Mouse (Mus musculus): Measurements from ENCODE around the gene Cdk9. TPM values are rescaled to one million over a fixed set of nuclear protein-coding genes. Genes with fewer than 3 reads are reported as not detected.

The Cdk9 gene
- polyA plus RNA-seq, 1 experiment from 2014 or later = 83.8 TPM

DNA sequence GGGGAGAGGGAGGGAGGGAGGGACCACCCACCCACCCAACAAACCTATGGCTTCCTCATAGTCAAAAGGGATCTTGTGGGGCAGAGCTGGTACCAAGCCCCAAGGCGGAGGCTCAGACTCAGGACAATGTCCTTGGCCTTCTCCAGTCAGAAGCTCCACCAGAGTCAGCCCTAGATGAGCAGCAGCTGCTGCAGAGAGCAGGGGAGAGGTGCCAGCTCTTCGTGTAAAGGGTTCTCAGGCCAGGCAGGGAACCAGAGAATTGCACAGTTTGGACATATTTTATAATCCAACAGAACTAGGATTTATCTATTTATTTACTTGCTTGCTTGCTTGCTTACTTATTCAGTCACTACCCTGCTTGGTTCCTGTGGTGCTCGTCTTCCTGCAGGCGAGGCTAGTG, 26.4 kb upstream of the Cdk9 start:
- Histone ChIP-seq H3K27ac (ENCODE audit: low read depth) (no peak overlapping the region), H3K36me3 (ENCODE audit: control insufficient read depth, insufficient read depth, low read length) (peaks cover 4% of the 10 kb centered on the region), H3K9ac (ENCODE audit: low read length) (no peak overlapping the region), H3K27me3 (replicated peaks; ENCODE audit: control insufficient read depth, insufficient read depth, low read length) (peaks cover 23% of the 10 kb centered on the region), H3K9me3 (ENCODE audit: control insufficient read depth, low read length) (no peaks in the 10 kb centered on the region), H3K4me2 (ENCODE audit: low read length) (no peak overlapping the region), H3K4me3 (ENCODE audit: low read depth, low read length) (no peak overlapping the region), H3K4me1 (replicated peaks; ENCODE audit: control insufficient read depth, insufficient read depth, low read length) (peaks cover 18% of the 10 kb centered on the region)
- ATAC-seq (replicated peaks; ENCODE audit: low FRiP score, low TSS enrichment, low read depth) = no peak
- 68% methylated on average over 4 of the region's 4 CpGs for WGBS
- no peak for DNase-seq (ENCODE audit: low spot score)

DNA sequence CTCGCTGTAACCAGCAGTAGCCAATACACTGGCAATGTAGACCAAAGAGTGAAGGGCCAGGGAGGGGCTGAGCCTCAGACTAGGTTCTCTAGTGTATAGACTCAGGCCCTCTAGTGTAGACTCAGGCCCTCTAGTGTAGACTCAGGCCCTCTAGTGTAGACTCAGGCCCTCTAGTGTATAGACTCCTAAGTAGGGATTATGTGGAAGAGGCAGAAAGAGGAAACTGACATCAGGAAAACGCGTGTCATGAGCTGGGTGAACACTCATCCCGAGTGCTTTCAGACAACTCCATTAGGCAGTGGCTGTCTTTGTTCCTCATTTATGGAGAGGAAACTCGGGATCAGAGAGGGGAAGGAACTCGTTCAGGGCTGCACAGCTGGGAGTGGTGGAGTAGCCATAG, 24.1 kb upstream of the Cdk9 start:
- no peak overlapping the region for H3K4me3 ChIP-seq (ENCODE audit: low read depth, low read length)
- H3K36me3 ChIP-seq (ENCODE audit: control insufficient read depth, insufficient read depth, low read length) = peaks cover 4% of the 10 kb centered on the region
- DNase-seq (ENCODE audit: low spot score) (no peak), ATAC-seq (replicated peaks; ENCODE audit: low FRiP score, low TSS enrichment, low read depth) (no peak)
- H3K27ac ChIP-seq (ENCODE audit: low read depth) = no peak overlapping the region
- no peak overlapping the region for H3K9ac ChIP-seq (ENCODE audit: low read length)
- WGBS = 63% methylated on average over 6 of the region's 6 CpGs
- peaks cover 25% of the 10 kb centered on the region for H3K4me1 ChIP-seq (replicated peaks; ENCODE audit: control insufficient read depth, insufficient read depth, low read length)
- peaks cover 14% of the 10 kb centered on the region; the same call in 1 of the 2 replicates for H3K27me3 ChIP-seq (replicated peaks; ENCODE audit: control insufficient read depth, insufficient read depth, low read length)
- H3K4me2 ChIP-seq (ENCODE audit: low read length) = no peak overlapping the region
- no peaks in the 10 kb centered on the region for H3K9me3 ChIP-seq (ENCODE audit: control insufficient read depth, low read length)

DNA sequence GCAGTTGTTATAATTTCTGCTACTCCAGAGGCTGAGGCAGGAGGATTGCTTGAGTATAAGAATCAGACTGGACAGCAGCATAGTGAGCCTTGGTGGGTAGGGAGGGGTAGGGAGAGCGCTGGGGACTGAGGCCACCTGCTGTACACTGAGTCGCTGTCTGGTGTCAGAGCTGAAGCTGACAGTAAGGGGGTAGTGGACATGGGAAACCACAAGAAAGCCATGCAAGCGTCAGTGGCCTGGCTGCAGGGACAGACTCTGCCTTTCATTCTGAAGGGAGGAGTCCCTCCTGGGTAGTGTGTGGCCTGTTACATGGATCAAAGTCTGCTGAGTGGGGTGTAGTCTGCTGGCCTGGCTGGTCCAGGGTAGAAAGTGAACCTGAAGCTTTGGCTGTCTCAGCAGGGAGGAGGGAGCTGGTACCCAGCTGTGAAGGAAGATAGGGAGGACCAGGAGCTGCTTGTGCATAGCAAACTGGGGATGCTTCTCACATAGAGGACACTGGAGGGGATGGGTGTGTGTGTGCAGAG, 23.5 kb upstream of the Cdk9 start:
- peaks cover 8% of the 10 kb centered on the region; the same call in 1 of the 2 replicates for H3K27me3 ChIP-seq (replicated peaks; ENCODE audit: control insufficient read depth, insufficient read depth, low read length)
- no peak overlapping the region for H3K4me2 ChIP-seq (ENCODE audit: low read length)
- no peak for ATAC-seq (replicated peaks; ENCODE audit: low FRiP score, low TSS enrichment, low read depth)
- H3K9ac ChIP-seq (ENCODE audit: low read length) = no peak overlapping the region
- WGBS = 55% methylated on average over 3 of the region's 3 CpGs
- no peak overlapping the region for H3K4me3 ChIP-seq (ENCODE audit: low read depth, low read length)
- no peaks in the 10 kb centered on the region for H3K9me3 ChIP-seq (ENCODE audit: control insufficient read depth, low read length)
- no peak overlapping the region for H3K27ac ChIP-seq (ENCODE audit: low read depth)
- peaks cover 25% of the 10 kb centered on the region for H3K4me1 ChIP-seq (replicated peaks; ENCODE audit: control insufficient read depth, insufficient read depth, low read length)
- H3K36me3 ChIP-seq (ENCODE audit: control insufficient read depth, insufficient read depth, low read length) = peaks cover 4% of the 10 kb centered on the region
- DNase-seq (ENCODE audit: low spot score) = no peak

DNA sequence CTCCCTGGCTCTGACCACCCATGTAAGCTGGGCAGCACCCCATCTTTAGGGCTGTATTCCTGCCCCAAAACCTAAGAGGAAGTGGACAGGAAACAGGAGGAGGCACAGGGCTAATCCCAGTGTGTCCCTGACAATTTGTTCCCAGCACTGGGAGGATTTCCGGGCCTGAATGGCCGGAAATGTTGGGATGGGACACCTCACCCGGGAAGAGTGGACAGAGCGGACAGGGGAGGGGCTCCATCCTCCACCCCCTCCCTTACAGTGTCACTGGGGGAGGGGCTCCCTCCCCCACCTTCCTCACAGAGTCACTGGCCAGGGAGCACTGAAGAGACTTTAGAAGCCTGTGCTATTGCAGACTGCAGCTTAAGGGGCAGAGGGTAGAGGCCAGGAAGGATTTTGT, 22.1 kb upstream of the Cdk9 start:
- ATAC-seq (replicated peaks; ENCODE audit: low FRiP score, low TSS enrichment, low read depth) = no peak

DNA sequence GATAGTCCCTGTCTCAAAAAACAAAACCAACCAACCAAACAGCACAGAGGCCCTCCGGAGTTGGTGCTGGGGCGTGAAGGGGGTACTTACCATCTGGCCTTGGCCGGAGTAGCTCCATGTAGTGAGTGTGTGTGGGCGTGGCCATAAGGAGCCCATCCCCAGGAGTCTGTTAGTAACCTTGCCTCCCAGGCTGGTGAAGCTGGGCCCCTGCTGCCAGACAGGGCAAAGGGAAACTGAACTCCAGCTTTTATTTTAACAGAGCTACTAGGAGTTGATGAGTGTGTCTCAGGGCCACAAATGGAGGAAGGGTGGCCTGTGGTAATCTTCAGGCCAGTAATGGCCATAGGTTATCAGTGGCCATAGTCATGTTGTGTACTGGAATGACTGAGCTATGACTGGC, 21.6 kb upstream of the Cdk9 start:
- no peak overlapping the region for H3K9ac ChIP-seq (ENCODE audit: low read length)
- 0 out of 2 replicates have a peak overlapping the region, but pooled peaks have one; percentile 17 for H3K27ac ChIP-seq (ENCODE audit: low read depth)
- H3K4me1 ChIP-seq (replicated peaks; ENCODE audit: control insufficient read depth, insufficient read depth, low read length) = peaks cover 30% of the 10 kb centered on the region
- no peak overlapping the region for H3K4me2 ChIP-seq (ENCODE audit: low read length)
- WGBS = 45% methylated on average over 4 of the region's 4 CpGs
- H3K27me3 ChIP-seq (replicated peaks; ENCODE audit: control insufficient read depth, insufficient read depth, low read length) = no peaks in the 10 kb centered on the region
- DNase-seq (ENCODE audit: low spot score) (no peak), ATAC-seq (replicated peaks; ENCODE audit: low FRiP score, low TSS enrichment, low read depth) (no peak)
- H3K9me3 ChIP-seq (ENCODE audit: control insufficient read depth, low read length) = no peaks in the 10 kb centered on the region
- H3K36me3 ChIP-seq (ENCODE audit: control insufficient read depth, insufficient read depth, low read length) = peaks cover 4% of the 10 kb centered on the region
- H3K4me3 ChIP-seq (ENCODE audit: low read depth, low read length) = no peak overlapping the region

More for the DNA sequence above, 22.1 kb upstream of the Cdk9 start:
- peaks cover 30% of the 10 kb centered on the region for H3K4me1 ChIP-seq (replicated peaks; ENCODE audit: control insufficient read depth, insufficient read depth, low read length)
- 47% methylated on average over 4 of the region's 4 CpGs for WGBS
- H3K9ac ChIP-seq (ENCODE audit: low read length) = no peak overlapping the region
- no peaks in the 10 kb centered on the region for H3K27me3 ChIP-seq (replicated peaks; ENCODE audit: control insufficient read depth, insufficient read depth, low read length)
- H3K4me3 ChIP-seq (ENCODE audit: low read depth, low read length) = no peak overlapping the region
- H3K27ac ChIP-seq (ENCODE audit: low read depth) = no peak overlapping the region
- no peaks in the 10 kb centered on the region for H3K9me3 ChIP-seq (ENCODE audit: control insufficient read depth, low read length)
- no peak for DNase-seq (ENCODE audit: low spot score)
- H3K36me3 ChIP-seq (ENCODE audit: control insufficient read depth, insufficient read depth, low read length) = peaks cover 4% of the 10 kb centered on the region
- no peak overlapping the region for H3K4me2 ChIP-seq (ENCODE audit: low read length)

DNA sequence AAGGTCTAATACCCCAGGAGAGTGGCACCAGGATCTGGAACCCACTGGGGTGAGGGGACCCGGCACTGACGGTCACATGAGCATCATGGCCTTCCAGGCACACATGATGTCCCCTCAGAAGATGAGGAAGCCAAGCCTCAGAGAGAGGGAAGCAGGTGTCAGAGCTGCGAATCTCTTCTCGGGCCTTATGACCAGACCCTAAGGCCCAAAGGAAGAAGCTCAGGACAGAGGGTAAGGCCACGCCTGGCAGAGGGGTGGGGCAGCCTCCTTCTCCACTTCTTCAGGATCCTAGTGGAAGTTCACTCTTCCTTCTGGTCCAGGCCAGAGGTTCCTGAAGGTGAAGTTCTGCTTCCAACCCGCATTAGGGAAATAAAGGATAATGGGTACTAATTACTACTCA, 19.8 kb upstream of the Cdk9 start:
- ATAC-seq (replicated peaks; ENCODE audit: low FRiP score, low TSS enrichment, low read depth) = no peak
- no peak overlapping the region for H3K4me3 ChIP-seq (ENCODE audit: low read depth, low read length)
- no peak overlapping the region; the same call in 1 of the 2 replicates for H3K27ac ChIP-seq (ENCODE audit: low read depth)
- no peaks in the 10 kb centered on the region for H3K9me3 ChIP-seq (ENCODE audit: control insufficient read depth, low read length)
- WGBS = 82% methylated on average over 6 of the region's 6 CpGs
- H3K36me3 ChIP-seq (ENCODE audit: control insufficient read depth, insufficient read depth, low read length) = peaks cover 4% of the 10 kb centered on the region
- H3K4me2 ChIP-seq (ENCODE audit: low read length) = no peak overlapping the region
- no peak for DNase-seq (ENCODE audit: low spot score)
- no peak overlapping the region for H3K9ac ChIP-seq (ENCODE audit: low read length)
- peaks cover 30% of the 10 kb centered on the region for H3K4me1 ChIP-seq (replicated peaks; ENCODE audit: control insufficient read depth, insufficient read depth, low read length)
- H3K27me3 ChIP-seq (replicated peaks; ENCODE audit: control insufficient read depth, insufficient read depth, low read length) = no peaks in the 10 kb centered on the region

DNA sequence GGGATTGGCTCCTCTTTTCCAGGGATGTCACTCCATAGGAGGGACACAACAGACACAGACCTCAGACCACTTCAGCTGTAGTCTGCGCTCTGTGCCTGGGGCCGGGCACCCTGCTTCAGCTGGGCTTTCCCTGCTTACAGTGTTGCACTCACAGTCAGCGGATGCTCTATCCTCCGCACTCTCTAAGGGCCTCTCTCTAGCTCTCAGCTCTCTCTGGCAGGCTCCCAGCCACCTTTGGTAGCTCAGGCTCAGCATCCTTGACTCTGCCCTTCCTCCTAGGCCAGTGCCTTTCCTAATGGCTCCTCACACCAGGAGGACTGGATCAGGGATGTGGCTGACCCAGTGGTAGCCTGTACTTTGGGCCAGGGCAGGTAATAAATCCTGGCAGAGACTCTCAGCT, 19.0 kb upstream of the Cdk9 start:
- Histone ChIP-seq H3K4me1 (replicated peaks; ENCODE audit: control insufficient read depth, insufficient read depth, low read length) (peaks cover 30% of the 10 kb centered on the region), H3K27ac (ENCODE audit: low read depth) (peak overlapping the region; percentile 87), H3K4me2 (ENCODE audit: low read length) (peak overlapping the region; percentile 28), H3K4me3 (ENCODE audit: low read depth, low read length) (no peak overlapping the region), H3K9me3 (ENCODE audit: control insufficient read depth, low read length) (no peaks in the 10 kb centered on the region), H3K9ac (ENCODE audit: low read length) (no peak overlapping the region), H3K36me3 (ENCODE audit: control insufficient read depth, insufficient read depth, low read length) (no peaks in the 10 kb centered on the region), H3K27me3 (replicated peaks; ENCODE audit: control insufficient read depth, insufficient read depth, low read length) (no peaks in the 10 kb centered on the region)
- WGBS = 41% methylated on average over 4 of the region's 4 CpGs
- no peak for DNase-seq (ENCODE audit: low spot score)
- ATAC-seq (replicated peaks; ENCODE audit: low FRiP score, low TSS enrichment, low read depth) = no peak

DNA sequence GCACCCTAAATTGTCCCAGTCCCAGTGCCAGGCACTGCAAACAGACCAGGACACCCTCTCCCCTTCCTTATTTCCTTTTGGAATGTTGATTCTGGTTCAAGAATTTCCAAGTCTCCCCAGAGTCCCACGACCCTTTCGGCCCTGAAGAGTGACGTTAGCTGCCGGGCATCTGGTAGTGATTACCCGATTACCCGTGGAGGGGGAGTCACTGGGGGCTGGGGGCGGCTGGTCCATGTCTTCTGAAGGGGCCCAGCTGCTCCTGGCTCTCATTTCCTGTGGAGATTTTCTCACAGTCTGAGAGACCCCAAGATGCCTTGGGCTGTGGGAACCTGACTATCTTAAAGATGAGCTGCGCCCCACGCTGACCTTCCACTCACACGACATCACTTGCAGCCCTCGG, 18.0 kb upstream of the Cdk9 start:
- Histone ChIP-seq H3K4me3 (ENCODE audit: low read depth, low read length) (0 out of 2 replicates have a peak overlapping the region, but pooled peaks have one; percentile 7), H3K9ac (ENCODE audit: low read length) (peak overlapping the region; percentile 17; the same call in 1 of the 2 replicates), H3K36me3 (ENCODE audit: control insufficient read depth, insufficient read depth, low read length) (no peaks in the 10 kb centered on the region), H3K27me3 (replicated peaks; ENCODE audit: control insufficient read depth, insufficient read depth, low read length) (no peaks in the 10 kb centered on the region), H3K27ac (ENCODE audit: low read depth) (peak overlapping the region; percentile 87), H3K9me3 (ENCODE audit: control insufficient read depth, low read length) (no peaks in the 10 kb centered on the region), H3K4me2 (ENCODE audit: low read length) (peak overlapping the region; percentile 47), H3K4me1 (replicated peaks; ENCODE audit: control insufficient read depth, insufficient read depth, low read length) (peaks cover 30% of the 10 kb centered on the region)
- WGBS = 9% methylated on average over 11 of the region's 11 CpGs
- ATAC-seq (replicated peaks; ENCODE audit: low FRiP score, low TSS enrichment, low read depth) (no peak), DNase-seq (ENCODE audit: low spot score) (no peak)

DNA sequence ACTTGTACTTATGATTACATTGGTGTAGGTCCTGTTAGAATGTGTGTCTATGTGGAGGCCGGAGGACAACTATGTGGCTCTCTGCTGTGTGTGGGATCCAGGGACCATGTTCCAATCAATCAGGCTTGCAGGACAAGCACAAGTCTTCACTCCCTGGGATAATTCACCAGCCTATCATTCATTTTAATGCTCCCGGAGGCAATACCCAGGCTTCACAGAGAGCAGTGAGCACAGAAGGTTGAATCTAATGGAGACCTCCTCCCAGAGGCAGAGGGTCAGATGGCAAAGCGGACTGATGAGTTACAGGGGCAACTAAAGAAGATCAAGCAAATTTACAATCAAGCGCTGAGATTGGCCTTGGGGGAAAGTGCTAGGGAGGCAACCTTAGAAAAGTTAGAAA, 16.7 kb upstream of the Cdk9 start:
- peak overlapping the region; percentile 47 for H3K4me2 ChIP-seq (ENCODE audit: low read length)
- H3K4me3 ChIP-seq (ENCODE audit: low read depth, low read length) = no peak overlapping the region
- H3K9ac ChIP-seq (ENCODE audit: low read length) = 0 out of 2 replicates have a peak overlapping the region, but pooled peaks have one; percentile 25
- H3K4me1 ChIP-seq (replicated peaks; ENCODE audit: control insufficient read depth, insufficient read depth, low read length) = peaks cover 26% of the 10 kb centered on the region
- DNase-seq (ENCODE audit: low spot score) (no peak), ATAC-seq (replicated peaks; ENCODE audit: low FRiP score, low TSS enrichment, low read depth) (no peak)
- H3K27ac ChIP-seq (ENCODE audit: low read depth) = no peak overlapping the region
- WGBS = 62% methylated on average over 4 of the region's 4 CpGs
- H3K36me3 ChIP-seq (ENCODE audit: control insufficient read depth, insufficient read depth, low read length) = no peaks in the 10 kb centered on the region; the same call in 1 of the 2 replicates
- no peaks in the 10 kb centered on the region for H3K9me3 ChIP-seq (ENCODE audit: control insufficient read depth, low read length)
- no peaks in the 10 kb centered on the region for H3K27me3 ChIP-seq (replicated peaks; ENCODE audit: control insufficient read depth, insufficient read depth, low read length)
